Mouse (Mus musculus) ES-Bruce4 (cell line): Measurements from ENCODE around the gene Cys1. TPM values are rescaled to one million over a fixed set of nuclear protein-coding genes. Genes with fewer than 3 reads are reported as not detected.
A peak's percentile ranks its signal among the peaks of the same experiment; 100 is the strongest.

Source experiments
- H3K27ac ChIP-seq: 2 replicates; pipeline ENCODE4 v1.5.1; 2012; ENCODE audit warnings: low read length, inconsistent platforms; ENCODE audit not compliant: insufficient read depth
- H3K27me3 ChIP-seq: 2 replicates; pipeline ENCODE4 v1.6.1; 2012; ENCODE audit warnings: mild to moderate bottlenecking, low read length, inconsistent platforms; ENCODE audit not compliant: control insufficient read depth, poor library complexity, insufficient read depth, severe bottlenecking
- H3K36me3 ChIP-seq: 2 replicates; pipeline ENCODE4 v1.6.1; 2012; ENCODE audit warnings: inconsistent platforms, mild to moderate bottlenecking, low read length, moderate library complexity; ENCODE audit not compliant: control insufficient read depth, poor library complexity, insufficient read depth, severe bottlenecking
- H3K4me1 ChIP-seq: one replicate; pipeline ENCODE4 v1.8.1; 2011; ENCODE audit warnings: low read length; ENCODE audit not compliant: control insufficient read depth, insufficient read depth
- H3K4me3 ChIP-seq: 2 replicates; pipeline ENCODE4 v1.5.1; 2011; ENCODE audit warnings: low read depth, mild to moderate bottlenecking, low read length
- H3K9ac ChIP-seq: 2 replicates; pipeline ENCODE4 v1.6.1; 2012; ENCODE audit warnings: low read depth, mild to moderate bottlenecking, inconsistent platforms; ENCODE audit not compliant: poor library complexity, severe bottlenecking
- H3K9me3 ChIP-seq: replicated peaks from 2 replicates; pipeline ENCODE4 v1.6.1; 2012; ENCODE audit warnings: mild to moderate bottlenecking, low read length, inconsistent platforms; ENCODE audit not compliant: control insufficient read depth, poor library complexity, insufficient read depth, severe bottlenecking
- CTCF ChIP-seq: IDR thresholded peaks from one replicate; pipeline ENCODE4 v1.8.1; 2011; ENCODE audit warnings: low read depth, low read length
- EP300 ChIP-seq: IDR thresholded peaks from 2 replicates; pipeline ENCODE4 v1.6.1; 2011; ENCODE audit warnings: low read depth, low read length; ENCODE audit not compliant: insufficient read depth
- POLR2A ChIP-seq: IDR thresholded peaks from one replicate; pipeline ENCODE4 v1.8.1; 2011; ENCODE audit warnings: low read length; ENCODE audit not compliant: insufficient read depth
- polyA plus RNA-seq: library from polyadenylated mRNA; stranded (reverse); fragments of >200 nt; gene quantifications from 2 replicates; pipeline ENCODE4 v1.2.4, GENCODE M21; 2011; ENCODE audit warnings: low read depth; ENCODE audit not compliant: missing spikeins, insufficient read depth, insufficient read length

Gene Cys1
- polyA plus RNA-seq, 1 experiment = not detected

DNA sequence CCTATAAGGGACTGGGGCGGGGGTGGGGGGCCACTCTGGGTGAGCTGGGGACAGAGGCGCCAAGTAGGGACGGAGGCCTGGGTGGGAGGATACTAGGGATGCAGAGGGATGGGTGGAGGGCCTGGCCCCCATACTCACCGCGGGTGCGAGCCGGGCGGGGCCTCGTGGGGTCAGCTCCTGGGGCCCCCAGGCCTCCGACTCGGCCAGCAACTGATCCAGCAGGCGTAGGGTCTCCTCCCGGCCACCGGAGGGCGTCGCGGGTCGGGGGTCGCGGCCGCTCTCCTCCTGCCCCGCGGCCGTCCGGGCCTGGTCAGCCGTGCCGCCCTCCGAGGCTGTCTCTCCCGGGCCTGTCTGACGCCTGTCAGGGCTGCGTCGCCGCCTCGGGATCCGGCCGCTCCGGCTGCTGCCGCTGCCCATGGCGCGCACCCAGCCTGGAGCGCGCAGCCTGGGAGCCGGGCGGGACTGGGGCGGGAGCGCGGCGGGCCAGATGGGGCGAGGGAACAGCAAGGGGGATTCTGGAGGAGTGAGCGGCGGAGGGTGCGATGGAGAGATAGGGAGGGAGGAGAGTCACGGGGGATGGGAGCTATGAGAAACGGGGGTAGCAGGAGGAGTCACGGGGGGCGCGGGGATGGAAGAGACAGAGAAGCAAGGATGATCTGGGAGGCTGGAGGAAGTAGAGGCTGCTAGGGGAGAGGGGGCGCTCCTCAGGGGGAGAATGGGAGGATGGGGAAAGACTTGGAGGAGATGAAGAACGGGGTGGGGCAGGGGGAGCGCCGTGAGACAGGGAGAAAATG lies 924 bp downstream of the Cys1 start:
- TF ChIP-seq POLR2A (no peak), EP300 (no peak), CTCF (peak; percentile 20)
- peaks cover 8% of the 10 kb centered on the region for H3K27me3 ChIP-seq
- no peaks in the 10 kb centered on the region for H3K9me3 ChIP-seq
- H3K9ac ChIP-seq = peak overlapping the region; percentile 68
- H3K36me3 ChIP-seq = no peaks in the 10 kb centered on the region
- H3K4me3 ChIP-seq = peak overlapping the region; percentile 74
- no peaks in the 10 kb centered on the region for H3K4me1 ChIP-seq
- no peak overlapping the region for H3K27ac ChIP-seq

DNA sequence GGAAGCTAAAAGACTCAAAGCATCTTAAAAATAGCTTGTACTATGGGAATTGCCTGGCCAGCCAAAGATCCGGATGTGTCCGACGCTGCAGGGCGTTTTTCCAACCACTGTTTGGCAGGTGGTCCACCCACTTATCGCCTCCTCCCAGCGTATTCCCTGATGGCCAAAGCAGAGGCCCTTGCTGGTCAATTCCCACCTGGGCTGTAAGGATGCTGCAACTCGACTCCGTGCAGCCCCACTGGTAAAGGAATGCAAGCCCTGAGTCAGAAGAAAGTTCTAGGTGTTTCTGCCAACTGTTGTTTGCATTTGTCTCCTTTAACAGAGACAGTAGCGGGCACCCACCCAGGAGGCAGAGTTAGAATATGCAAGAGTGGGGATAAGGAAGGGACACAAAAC lies 1.5 kb downstream of the Cys1 start:
- Histone ChIP-seq H3K9ac (peak overlapping the region; percentile 68; the same call in 1 of the 2 replicates), H3K4me1 (no peaks in the 10 kb centered on the region), H3K27ac (no peak overlapping the region), H3K36me3 (no peaks in the 10 kb centered on the region), H3K27me3 (peaks cover 8% of the 10 kb centered on the region), H3K4me3 (peak overlapping the region; percentile 74; the same call in 1 of the 2 replicates), H3K9me3 (no peaks in the 10 kb centered on the region)
- TF ChIP-seq EP300 (no peak), POLR2A (no peak), CTCF (no peak)

DNA sequence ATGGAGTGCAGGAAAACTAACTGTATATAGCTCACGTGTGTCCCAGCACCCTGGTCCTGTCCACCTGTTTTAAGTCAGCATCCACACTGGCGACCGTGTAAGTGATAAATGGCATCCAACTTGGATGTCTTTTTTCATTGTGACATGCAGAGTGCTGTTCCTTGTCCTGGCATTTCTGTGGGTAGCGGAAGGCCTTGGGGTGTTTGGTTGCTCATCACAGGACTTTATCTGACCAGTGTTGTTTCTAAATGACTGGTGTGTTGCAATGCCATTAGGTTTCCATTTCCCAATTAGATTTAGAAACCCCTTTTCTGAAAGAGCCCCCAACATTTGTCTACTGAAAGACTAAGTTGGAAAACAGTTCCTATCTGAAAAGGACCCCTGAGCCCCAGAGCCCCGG lies 19.5 kb downstream of the Cys1 start:
- Histone ChIP-seq H3K9ac (no peak overlapping the region), H3K27ac (no peak overlapping the region), H3K9me3 (no peaks in the 10 kb centered on the region), H3K27me3 (no peaks in the 10 kb centered on the region), H3K4me3 (no peak overlapping the region), H3K36me3 (peaks cover 23% of the 10 kb centered on the region), H3K4me1 (no peaks in the 10 kb centered on the region)
- TF ChIP-seq POLR2A (no peak), EP300 (no peak), CTCF (no peak)

DNA sequence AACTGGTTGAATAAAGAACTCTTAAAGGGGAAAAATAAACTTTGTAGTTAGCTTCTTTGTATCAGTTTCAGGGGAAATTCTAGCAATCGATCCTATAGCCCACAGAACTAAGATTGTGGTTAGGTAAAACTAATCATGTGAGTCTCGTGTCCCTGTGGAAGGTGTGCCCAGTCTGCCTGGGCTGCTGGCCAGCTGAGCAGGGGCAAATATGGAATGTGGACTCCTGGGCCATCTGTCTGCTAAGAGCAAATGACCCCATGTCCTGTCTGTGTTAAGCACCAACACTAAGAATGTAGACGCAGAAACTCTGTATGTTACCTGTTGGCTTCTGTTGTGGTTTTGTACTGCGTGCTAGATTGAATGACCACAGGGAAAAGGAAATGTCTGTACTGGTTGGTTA lies 20.5 kb downstream of the Cys1 start:
- Histone ChIP-seq H3K27me3 (no peaks in the 10 kb centered on the region), H3K9me3 (no peaks in the 10 kb centered on the region), H3K4me3 (no peak overlapping the region), H3K27ac (no peak overlapping the region), H3K9ac (no peak overlapping the region), H3K4me1 (no peaks in the 10 kb centered on the region), H3K36me3 (peaks cover 31% of the 10 kb centered on the region)
- TF ChIP-seq EP300 = no peak
- no peak for TF ChIP-seq CTCF

DNA sequence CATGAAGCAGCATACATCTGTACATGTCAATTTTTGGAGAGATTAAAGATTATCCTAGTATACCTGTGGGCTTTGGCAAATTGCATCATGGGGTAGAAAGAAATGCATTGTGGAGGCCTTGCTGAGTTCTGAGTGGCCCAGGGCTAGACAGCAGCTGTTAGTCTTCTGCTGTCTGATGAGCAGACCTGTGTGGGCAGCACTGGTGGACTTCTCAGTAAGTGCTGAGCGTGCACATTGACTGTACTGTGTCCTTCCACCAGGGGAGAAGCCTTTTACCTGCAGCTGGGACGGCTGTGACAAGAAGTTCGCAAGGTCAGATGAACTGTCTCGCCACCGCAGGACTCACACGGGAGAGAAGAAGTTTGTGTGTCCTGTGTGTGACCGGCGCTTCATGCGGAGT lies 21.7 kb downstream of the Cys1 start:
- no peak overlapping the region for H3K27ac ChIP-seq
- H3K9ac ChIP-seq = no peak overlapping the region
- H3K36me3 ChIP-seq = peaks cover 42% of the 10 kb centered on the region
- H3K27me3 ChIP-seq = no peaks in the 10 kb centered on the region
- H3K9me3 ChIP-seq = no peaks in the 10 kb centered on the region
- no peaks in the 10 kb centered on the region for H3K4me1 ChIP-seq
- no peak for TF ChIP-seq CTCF
- no peak for TF ChIP-seq POLR2A
- TF ChIP-seq EP300 = no peak
- no peak overlapping the region for H3K4me3 ChIP-seq

DNA sequence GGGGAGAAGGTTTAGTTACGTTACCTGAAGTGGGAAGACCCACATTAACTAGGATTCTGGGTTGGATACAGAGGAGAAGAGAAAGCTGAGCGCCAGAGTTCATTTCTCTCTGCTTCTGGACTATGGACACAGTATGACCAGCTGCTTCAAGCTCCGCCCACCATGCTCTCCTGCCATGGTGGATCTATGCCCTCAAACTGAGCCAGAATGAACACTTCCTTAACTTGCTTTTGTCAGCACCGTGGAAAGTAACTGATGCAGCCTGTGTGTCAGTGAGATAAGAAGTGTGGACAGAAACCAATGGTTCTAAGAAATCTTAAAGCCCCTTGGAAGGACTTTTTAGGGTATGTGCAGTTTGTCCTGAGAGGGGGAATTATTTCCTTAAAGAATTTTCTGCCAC lies 22.6 kb downstream of the Cys1 start:
- Histone ChIP-seq H3K4me3 (no peak overlapping the region), H3K27me3 (no peaks in the 10 kb centered on the region), H3K9ac (no peak overlapping the region), H3K36me3 (peaks cover 42% of the 10 kb centered on the region), H3K9me3 (no peaks in the 10 kb centered on the region), H3K4me1 (no peaks in the 10 kb centered on the region), H3K27ac (no peak overlapping the region)
- no peak for TF ChIP-seq CTCF
- TF ChIP-seq EP300 = no peak
- no peak for TF ChIP-seq POLR2A
